Mouse (Mus musculus) lung, postnatal 4 days (tissue): ENCODE results near the gene Dip2b.
"Not testable (repeated sequence)": the region's sequence is repeated elsewhere in the genome, so short reads cannot be mapped to it uniquely, and the experiment has no call there.

Experiments used
- DNase-seq, 2 experiments: peaks; one replicate each; pipeline ENCODE4 v3.0.0; 2021

Gene Dip2b

GRCm38 (mm10) chr15:100227031-100227662, 188.7 kb downstream of the Dip2b start:
- peak in 1 of 2 experiments; percentile 13 for DNase-seq

GRCm38 (mm10) chr15:100227663-100228534, 189.4 kb downstream of the Dip2b start, which contains the start of gene Atf1:
TSS of gene Atf1 (plus strand) at chr15:100227819.
- peak; percentile 93 to 94 for DNase-seq

DNA sequence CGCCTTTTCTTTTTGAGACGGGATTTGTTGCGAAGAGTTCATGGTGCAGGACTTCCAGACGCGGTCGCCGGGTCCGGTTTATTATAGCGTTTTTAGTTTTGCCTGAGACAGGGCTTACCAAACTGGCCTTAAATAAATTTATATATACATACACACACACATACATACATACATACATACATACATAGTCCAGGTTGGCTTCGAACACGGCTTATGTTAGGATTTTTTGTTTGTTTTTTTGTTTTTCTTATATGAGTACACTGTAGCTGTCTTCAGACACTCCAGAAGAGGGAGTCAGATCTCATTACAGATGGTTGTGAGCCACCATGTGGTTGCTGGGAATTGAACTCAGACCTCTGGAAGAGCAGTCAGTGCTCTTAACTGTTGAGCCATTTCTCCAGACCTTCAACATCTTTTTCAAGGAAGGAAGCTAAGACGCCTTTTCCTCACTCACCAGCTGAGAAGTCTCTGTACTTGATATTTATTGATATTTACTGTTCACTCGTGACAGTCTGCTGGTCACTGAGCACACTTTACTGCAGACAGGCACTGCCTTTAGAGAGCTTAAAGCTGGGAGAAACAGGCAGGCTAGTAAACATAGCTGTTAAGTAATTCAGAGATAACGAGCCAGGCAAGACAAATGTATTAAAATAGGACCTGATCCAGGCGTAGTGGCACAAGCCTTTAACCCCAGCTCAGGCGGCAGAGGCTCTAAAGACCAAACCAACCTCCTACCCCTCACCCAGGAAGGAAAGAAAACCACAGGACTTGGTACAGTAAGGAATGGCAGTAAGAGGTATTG, 190.3 kb downstream of the Dip2b start:
- no peak for DNase-seq

DNA sequence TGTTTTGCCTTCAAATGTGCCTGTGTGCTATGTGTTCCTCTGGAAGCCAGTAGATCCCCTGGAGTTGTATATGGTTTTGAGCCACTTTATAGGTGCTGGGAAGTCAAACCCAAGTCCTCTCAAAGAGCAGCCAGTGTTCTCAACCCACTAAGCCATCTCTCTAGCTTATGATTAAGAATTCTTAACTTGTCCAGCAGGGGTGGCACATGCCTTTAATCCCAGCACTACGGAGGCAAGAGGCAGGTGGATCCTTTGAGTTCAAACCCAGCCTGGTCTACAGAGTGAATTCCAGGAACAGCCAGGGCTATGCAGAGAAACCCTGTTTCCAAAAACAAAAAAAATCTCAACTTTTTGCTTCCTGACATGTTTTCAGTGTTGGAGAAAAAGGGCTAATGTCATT, 192.2 kb downstream of the Dip2b start:
- no peak for DNase-seq

DNA sequence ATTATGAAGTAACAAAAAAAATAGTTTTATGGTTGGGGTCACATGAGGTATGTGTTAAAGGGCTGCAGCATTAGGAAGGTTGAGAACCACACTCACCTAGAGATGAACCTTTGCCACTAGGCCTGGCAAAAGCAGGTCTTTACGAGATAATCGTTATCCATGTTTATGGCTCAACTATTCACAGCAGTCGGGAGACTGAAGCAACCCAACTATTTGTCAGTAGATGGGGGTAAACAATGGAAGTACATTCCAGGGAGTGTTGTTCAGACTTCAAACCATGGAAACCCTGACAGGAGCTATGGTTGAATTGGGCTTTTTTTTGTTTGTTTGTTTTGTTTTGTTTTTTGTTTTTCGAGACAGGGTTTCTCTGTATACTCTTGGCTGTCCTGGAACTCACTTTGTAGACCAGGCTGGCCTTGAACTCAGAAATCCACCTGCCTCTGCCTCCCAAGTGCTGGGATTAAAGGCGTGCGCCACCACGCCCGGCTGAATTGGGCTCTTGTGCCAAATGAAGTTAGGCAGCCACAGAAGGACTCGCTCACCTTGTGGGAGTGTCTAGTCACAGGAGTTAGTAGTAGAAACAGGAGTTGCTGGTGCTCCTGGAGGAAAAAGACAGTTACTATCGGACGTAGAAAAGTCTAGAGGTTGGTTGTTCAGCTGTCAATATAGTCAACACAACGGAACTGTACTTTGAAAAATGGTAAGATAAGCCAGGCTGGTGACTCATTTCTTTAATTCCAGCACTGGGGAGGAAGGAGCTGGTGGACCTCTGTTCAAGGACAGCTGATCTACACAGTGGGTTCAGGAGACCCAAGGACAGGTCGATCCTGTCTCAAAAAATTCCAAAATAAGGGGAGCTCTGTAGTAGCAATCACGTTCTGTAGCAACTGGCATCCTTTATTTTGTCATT, 193.4 kb downstream of the Dip2b start:
- no peak for DNase-seq

GRCm38 (mm10) chr15:100235208-100235965, 196.9 kb downstream of the Dip2b start:
- no peak for DNase-seq

GRCm38 (mm10) chr15:100236952-100237351, 198.5 kb downstream of the Dip2b start:
- DNase-seq: no peak

- no peak for DNase-seq
Observed at GRCm38 (mm10) chr15:100241780-100242179, 203.3 kb downstream of the Dip2b start.

- DNase-seq: no peak
Observed at GRCm38 (mm10) chr15:100245951-100246350, 207.5 kb downstream of the Dip2b start.

DNA sequence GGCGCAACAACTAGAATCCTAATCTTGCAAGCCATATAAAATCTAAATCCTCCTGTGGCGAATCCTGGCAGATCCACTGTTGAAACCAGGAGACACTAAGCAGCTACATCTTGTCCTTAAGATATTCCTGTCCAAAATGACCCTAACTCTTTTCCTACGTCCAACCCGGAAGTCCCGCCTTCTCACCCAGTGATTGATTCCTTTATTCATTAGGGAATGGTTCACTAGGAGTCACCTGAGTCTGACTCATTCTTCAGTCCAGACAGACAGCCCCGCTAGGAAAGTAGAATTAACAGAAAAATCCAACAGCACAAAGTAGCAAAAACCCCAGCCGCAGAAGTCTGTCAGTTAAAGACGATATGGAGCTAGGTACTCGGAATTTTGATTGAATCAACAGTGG, 208.8 kb downstream of the Dip2b start:
- no peak for DNase-seq

DNA sequence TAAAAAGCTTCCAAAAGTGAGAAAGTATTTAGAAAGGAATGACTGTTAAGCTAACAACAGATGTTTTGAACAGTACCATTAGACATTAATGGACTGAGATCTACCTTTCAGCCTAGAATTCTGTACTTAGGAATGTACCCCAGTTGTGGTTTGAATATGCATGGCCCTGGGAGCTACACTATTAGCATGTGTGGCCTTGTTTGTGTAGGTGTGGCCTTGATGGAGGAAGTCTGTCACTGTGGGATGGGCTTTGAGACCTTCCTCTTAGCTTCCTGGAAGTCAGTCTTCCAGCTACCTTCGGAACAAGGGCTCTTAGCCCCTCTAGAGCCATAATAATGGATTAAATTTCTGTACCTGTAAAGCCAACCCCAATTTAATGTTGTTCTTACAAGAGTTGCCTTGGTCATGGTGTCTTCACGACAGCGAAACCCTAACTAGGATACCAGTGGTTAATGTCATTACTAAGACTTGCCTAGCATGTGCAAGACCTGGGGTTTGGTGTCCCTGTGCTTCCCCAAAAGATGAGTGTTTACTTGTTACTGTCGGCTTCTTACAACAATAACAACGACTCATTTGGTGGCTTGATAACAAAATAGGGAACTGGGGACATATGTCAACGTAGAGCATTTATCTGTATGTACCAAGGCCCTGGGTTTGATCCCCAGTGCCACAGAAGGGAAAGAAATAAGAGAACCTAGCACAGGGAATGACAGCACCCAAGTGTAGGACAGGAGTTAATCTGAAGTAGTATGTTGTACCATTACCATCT, 210.4 kb downstream of the Dip2b start:
- no peak for DNase-seq

DNA sequence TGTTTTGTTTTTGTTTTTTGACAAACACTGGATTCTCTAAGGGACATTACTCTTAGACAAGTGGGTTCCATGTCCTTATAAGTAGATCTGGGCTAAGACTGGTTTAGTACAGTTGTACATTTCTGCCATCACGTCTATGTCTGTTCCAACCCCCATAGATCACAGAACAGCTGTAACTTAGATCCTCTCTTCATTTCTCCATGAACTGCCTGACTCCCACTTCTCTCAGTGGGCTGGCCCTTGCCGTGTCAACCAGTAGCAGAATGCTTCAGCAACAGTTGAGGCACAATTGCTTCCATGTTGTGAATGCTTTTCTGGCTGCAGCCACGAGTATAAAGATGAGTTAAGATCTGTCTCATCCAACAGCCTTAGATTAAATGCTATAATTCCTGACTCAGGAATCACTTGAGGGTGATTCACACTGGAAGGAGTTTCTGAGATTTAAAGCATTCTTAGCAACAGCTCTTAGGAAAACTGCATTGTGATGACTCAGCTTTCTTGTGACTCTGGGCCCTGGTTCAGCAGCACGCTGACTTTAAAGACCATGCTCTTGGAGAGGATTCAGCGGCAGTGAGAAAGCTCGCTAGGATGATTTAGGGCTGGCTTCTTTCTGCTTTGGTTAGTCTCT, 212.8 kb downstream of the Dip2b start:
- peak; percentile 23 to 74 for DNase-seq

DNA sequence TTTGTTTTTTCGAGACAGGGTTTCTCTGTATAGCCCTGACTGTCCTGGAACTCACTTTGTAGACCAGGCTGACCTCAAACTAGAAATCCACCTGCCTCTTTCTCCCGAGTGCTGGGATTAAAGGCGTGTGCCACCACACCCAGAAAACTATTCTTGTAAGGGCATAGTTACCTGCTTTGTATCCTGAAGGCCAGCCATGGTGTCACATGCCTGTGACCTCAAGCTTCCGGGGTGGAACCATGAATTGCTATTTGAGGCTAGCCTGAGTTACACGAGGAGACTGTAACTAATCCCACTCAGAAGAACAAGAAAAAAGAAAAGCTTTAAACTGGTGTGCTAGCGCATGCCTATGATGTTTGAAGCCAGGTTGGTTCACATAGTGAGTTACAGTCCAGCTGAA, 217.9 kb downstream of the Dip2b start:
- DNase-seq: no peak

- DNase-seq: no peak
Observed at GRCm38 (mm10) chr15:100257305-100257704, 218.8 kb downstream of the Dip2b start.

GRCm38 (mm10) chr15:100258646-100259425, 220.4 kb downstream of the Dip2b start:
- peak in 1 of 2 experiments; percentile 58 for DNase-seq

DNA sequence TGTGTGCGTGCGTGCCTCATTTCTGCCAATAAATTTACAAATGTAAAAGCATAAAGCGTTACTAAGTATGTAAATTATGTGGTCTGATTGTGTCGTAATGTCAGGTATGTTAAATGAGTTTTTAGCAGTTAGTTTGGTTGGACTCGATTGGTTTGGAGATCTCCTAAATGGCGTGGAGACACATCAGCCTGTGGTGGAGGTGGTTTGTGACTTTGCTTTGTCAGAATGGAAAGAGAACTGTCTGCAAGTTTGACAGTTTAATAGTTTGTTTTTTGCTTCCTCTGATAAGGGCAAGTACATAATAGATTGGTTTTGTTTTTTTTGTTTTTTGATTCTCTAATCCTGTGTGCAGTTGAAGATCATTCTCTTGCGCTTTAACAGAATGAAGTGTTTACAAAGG, 221.9 kb downstream of the Dip2b start:
- DNase-seq: not testable (repeated sequence)

DNA sequence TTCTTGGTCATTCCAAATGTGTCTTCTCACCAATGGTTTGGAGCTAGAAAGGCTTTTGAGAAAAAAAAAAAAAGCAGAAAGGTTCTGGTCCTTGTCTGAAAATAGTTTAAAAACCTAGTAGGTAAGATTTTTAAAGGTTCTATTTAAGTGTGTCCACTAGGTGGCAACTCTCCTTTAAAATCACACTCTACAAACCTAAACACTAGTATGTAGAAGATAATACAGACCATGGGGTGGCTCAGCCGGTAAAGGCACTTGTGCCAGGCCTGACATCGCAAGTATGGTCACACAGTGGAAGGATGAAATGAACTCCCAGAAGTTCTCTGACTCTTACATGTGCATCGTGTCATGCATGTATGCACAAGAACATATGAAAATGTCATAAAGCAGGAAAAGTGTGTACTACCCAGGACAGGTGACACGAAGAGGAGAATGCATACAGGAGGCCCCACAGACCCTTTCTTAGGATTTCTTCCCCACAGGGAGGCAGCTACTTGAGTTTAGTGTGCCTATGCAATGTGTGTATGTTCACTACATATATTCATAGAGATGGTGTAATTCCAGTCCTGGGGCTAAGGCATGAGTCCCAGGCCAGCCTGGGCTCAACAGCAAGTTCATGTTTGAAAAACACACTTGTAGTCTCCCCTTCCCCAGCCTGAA, 224.9 kb downstream of the Dip2b start:
- no peak for DNase-seq

GRCm38 (mm10) chr15:100265586-100266325, 227.3 kb downstream of the Dip2b start:
- no peak for DNase-seq
